Mouse (Mus musculus): ENCODE data around the gene Vps9d1.
"Not testable (repeated sequence)": the region's sequence is repeated elsewhere in the genome, so short reads cannot be mapped to it uniquely, and the experiment has no call there.

The Vps9d1 gene

GRCm38 (mm10) chr8:123254099-123254885 is at the start of gene Vps9d1, which contains the start of gene Zfp276:
Vps9d1 (minus strand) TSS chr8:123254348.
Zfp276 (plus strand) TSS chr8:123254195.
- peak; percentile 84 to 93 for DNase-seq

GRCm38 (mm10) chr8:123298301-123298700 is 44.2 kb upstream of the Vps9d1 start:
- peak; percentile 34 to 42 for DNase-seq

GRCm38 (mm10) chr8:123292785-123293184 is 38.6 kb upstream of the Vps9d1 start:
- DNase-seq = no peak

GRCm38 (mm10) chr8:123292281-123292680 is 38.1 kb upstream of the Vps9d1 start:
- DNase-seq = peak; percentile 37 to 39

DNA sequence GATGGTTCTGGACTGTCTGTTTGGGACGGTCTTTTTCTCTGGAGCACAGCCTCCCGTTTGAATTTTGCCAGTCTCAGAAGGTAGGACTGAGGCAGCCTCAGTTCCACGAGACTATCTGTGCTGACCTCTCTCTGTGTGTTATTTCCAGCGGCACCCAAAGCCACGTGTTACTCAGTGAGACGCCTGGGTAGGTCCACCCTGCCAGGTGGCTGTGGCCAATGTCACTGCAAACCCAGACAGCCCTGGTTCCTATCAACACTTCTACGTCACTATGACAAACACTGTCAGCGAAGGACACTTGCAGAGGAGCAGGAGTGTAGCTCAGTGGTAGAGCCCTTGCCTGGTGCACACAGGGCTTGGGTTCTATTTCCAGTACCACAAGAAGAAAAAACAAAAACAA is 37.6 kb upstream of the Vps9d1 start:
- peak; percentile 7 to 17 for DNase-seq

DNA sequence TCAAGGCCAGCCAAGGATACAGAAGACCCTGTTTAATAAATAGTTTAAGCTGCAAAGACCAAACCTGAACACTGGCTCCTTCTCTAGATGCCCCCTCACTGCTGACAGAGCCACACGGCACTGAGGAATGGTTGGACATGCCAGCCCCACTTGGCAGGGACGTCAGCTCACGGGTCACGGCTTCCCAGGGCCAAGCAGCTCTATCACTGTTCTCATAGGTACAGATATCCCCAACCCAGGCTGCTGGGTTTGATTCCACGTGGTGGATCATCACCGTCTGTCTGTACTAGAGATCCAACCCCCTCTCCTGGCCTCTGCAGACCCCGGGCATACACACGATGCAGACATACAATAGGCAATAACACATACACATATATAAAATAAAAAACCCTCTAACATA is 36.5 kb upstream of the Vps9d1 start:
- no peak for DNase-seq

GRCm38 (mm10) chr8:123290166-123290565 is 36.0 kb upstream of the Vps9d1 start:
- peak; percentile 39 to 75 for DNase-seq

DNA sequence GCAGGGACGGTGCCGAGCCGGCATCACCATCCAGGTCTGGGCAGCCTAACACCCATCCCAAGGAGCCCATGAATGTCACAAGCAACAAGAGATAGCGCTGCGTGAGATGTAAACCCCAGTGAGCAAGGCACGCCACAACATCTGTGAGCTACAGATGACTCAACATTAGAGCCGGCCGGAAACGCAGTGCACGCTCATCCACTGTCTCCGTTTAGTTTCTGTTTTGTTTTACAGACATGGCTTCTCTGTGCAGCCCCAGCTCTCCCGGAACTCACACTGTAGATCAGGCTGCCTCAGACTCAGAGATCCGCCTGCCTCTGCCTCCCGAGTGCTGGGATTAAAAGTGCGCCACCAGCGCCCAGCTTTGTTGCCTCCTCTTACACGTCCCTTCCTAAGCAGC is 33.2 kb upstream of the Vps9d1 start:
- DNase-seq = no peak

DNA sequence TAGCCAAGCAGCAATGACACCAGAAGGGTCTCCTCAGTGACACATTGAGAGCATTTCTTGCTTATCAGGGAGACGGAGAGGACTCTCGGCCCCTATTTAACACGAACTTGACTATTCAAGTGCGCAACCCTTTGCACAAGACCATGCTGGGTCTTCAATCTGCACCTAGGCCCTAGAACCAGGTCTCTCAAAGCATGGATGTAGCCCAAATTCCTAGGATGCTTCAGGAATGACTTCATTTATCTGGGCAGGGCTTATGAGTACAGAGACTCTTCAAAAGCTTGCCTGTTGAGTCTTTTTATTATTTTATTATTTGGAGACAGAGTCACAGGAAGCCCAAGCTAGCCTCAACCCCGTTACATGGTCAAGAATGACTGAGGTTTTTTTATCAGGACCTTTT is 30.3 kb upstream of the Vps9d1 start:
- no peak for DNase-seq

- DNase-seq = no peak
These were observed 29.8 kb upstream of the Vps9d1 start for GRCm38 (mm10) chr8:123283991-123284390.

- DNase-seq = not testable (repeated sequence)
These were observed 28.8 kb upstream of the Vps9d1 start for GRCm38 (mm10) chr8:123282994-123283393.

DNA sequence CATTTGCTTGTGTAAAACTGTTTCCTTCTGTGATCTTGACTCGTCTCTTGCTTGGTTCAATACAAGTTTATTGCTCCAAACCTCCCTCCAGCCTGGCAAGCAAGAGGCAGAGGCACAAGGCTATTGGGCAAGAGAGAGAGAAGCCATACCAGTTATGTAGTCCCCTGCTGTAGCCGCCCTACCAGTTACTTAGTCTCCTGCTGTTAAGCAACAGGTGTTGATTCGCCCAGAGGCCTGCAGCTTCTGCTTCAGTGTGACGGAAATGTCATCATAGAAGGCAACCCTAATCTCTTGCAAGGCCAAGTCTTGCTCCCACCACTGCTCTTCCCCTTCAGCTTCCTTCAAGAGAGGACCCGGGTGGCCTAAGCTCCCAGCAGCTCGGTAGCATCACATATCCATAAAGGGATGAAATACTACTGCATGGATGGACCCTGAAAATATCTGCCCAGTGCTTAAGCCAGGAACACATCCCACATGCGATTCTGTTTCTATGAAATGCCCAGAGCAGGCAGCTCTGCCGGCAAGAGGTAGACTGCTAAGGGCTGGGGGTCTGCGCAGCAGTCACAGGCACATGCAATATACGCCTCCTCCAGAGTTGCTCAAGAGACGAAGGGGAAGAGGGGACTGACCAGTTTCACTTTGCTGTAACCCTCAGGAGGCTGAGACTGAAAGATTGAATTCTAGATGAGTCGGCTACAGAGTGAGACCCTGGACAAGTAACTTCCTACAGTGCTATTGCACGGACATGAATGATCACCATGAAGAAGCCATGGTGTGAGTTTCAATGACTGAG is 26.4 kb upstream of the Vps9d1 start:
- DNase-seq = no peak

DNA sequence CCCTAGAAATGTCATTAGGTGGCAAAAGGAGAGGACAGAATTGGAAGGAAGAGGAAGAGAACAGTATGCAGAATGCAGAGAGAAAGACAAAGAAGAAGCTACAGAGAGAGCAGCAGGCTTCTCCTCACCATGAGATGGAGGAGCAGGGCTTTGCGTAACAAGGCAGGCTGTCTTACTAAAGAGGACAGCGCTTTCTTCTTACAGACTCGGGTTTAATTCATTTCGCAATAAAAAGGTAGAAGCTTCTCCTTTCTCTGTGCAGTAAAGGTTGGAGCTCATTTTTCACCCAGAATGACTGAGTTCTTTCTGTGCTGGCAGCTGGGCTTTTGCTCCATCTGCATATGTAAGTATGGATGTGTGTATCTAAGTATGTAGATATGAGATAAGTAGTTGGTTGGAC is 25.7 kb upstream of the Vps9d1 start:
- no peak for DNase-seq

GRCm38 (mm10) chr8:123278445-123278844 is 24.3 kb upstream of the Vps9d1 start:
- no peak for DNase-seq

GRCm38 (mm10) chr8:123275096-123275495 is 20.9 kb upstream of the Vps9d1 start:
- DNase-seq = no peak

DNA sequence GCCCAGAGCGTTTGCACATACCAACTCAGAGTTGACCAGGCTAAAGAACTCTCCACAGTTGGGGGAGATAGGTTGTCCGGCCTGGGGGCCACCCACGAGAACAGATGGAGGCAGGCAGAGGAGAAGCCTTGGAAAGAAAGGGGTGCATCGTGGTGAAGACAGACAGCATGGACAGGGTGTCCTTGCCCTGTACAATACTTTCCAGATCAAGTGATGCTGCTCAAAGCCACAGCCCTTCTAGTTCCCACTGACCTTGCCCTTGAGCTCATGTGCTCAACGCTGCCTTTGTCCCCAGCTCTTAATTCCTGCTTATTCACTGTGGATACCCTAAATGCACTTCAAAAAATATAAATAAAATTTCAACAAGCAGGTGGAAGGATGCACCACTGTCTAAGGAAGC is 20.3 kb upstream of the Vps9d1 start:
- DNase-seq = no peak

DNA sequence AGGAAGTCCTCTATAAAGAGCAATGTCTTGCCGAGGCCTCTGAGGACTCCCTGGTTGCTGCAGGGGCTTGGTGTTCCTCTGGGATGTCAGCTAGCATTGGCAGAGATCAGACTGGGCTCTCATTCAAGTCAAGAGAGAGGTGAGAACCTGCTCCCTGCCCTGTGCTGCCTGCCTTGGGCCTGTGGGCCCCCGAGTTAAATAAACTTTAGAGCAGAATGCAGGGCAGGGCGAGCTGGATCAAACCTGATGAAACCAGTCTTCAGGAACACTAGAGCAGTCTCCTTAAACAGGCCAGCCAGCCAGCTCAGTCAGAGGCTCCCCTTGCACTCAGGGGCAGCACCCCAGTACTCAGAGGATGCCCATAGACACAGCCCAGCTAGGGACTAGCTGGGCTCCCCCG is 17.8 kb upstream of the Vps9d1 start:
- peak; percentile 52 to 57 for DNase-seq

- no peak for DNase-seq
These were observed 17.0 kb upstream of the Vps9d1 start for GRCm38 (mm10) chr8:123271147-123271546.

DNA sequence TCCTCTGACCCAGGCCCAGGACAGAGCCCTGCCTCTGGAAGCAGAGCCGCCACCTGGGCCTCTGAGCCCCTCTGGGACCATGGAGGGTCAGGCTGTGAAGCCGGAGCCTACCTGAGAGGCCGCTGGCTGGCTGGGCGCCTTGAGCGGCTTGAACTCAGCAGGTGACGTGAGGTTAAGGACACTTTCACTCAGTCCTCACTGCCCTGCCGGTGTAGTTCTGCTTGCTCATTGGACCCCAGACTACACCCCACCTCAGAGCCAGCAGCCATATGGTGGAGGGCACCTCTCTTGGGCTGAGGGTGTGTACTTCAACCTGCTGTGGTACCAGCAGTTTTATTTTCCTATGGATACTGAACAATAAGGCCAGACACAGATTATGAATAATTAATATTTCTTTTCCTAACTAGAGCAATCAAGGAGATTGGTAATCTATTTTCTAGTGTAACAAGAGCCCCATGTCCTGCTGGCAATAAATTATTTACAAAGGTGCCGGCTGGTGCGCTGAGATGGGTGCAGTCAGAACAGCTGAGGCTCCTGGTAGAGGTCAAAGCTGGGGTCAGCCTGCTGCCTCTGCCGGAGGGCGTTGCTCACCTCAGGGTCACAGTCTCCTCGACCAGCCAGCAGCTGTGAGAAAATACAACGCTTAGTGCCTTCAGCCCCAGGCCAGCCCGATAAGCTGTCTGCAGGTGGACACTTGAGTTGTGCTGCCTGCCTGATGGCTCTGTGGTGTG is 13.9 kb upstream of the Vps9d1 start:
- peak; percentile 66 to 68 for DNase-seq

DNA sequence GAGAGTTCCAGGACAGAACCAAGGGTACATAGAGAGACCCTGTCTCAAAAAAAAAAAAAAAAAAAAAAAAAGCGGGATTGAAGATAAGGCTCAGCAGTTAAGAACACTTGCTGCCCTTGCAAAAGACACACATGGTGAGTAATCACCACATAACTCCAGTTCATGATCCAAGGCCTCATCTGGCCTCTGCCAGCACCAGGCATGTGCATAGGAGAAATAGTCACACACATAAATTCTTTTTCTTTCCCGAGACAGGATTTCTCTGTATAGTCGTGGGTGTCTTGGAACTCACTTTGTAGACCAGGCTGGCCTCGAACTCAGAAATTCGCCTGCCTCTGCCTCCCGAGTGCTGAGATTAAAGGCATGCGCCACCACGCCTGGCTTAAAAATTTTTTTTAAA is 3.4 kb upstream of the Vps9d1 start:
- DNase-seq = not testable (repeated sequence)

- no peak for DNase-seq
These were observed 3.0 kb upstream of the Vps9d1 start for GRCm38 (mm10) chr8:123257114-123257513.

DNA sequence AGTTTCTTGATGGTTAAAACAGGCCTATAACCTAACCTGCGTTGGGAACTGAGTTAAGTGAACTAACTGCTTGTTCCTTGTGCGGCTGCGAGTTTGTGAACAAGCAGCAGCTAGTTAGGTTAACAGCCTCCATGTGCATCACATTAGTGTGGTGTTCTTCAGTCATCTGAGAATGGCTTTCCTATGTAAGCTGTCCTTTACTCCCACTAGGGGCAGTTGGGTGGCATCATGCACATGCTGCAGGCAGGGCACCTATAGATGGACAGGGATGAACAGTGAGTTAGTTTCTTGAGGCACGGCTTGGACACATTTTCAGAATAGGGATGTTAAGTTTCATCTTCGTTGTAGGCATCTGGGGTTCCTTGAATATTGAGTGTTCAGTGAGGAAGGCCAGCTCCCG is 1.0 kb upstream of the Vps9d1 start:
- DNase-seq = no peak

GRCm38 (mm10) chr8:123253451-123254098 is 573 bp downstream of the Vps9d1 start:
- peak; percentile 45 to 48 for DNase-seq

Data from kidney, postnatal 36 days (tissue).